ENCODE assay signal across 9 mouse cellular contexts in the genomic region with DNA sequence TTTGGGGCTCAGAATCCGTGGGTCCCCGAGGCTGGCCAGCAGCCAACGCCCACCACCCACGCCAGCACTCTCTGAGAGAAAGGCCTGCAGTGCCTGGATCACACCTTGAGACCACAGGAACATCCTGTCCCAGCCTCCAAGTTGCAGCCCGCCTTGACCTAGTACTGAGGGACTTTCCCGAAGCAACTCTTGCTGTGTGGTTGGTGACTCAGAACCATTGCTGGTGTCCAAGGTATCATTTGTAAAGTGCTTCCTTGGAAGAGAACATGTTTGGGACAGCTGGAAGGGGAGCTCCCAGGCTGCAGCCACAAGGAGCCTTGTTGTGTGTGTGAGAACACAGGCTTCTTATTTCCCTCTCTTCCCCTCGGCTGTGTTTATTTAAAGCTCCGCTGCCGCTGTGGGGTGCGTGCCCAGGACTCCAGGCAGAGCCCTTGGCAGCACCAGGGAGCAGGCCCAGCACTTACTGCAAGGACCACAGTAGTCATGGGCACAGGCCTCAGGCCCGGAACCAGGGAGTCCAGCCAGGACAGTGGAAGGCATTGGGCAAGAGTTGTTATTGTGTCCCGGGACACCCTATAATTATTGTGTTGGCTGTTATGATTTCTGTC.
DNase-seq lines count a peak whose midpoint lies in the region; ATAC-seq and TF ChIP-seq lines count a peak whose summit lies in the region.
"Had no signal": no experiment of that assay in that cellular context is flagged by ENCODE, and none has a peak within 500 bp of the region (broad histone marks: within the 10 kb centered on the region; RNA-seq: fewer than 3 reads in every experiment).

No protein-coding gene starts in this region.

- no peaks in the 10 kb centered on the region for H3K4me1 ChIP-seq in forebrain, postnatal 0 days (ENCODE audit: insufficient read depth)
- no peaks in the 10 kb centered on the region for H3K4me1 ChIP-seq in forebrain, embryonic 11.5 days (replicated peaks; ENCODE audit: control insufficient read depth, insufficient read depth, low read length)

- no peak overlapping the region for H3K9ac ChIP-seq in forebrain, postnatal 0 days
- no peak overlapping the region for H3K9ac ChIP-seq in forebrain, embryonic 11.5 days (ENCODE audit: low read length)

- no peaks in the 10 kb centered on the region for H3K36me3 ChIP-seq in forebrain, postnatal 0 days (ENCODE audit: insufficient read depth)
- H3K36me3 ChIP-seq in forebrain, embryonic 11.5 days (ENCODE audit: control insufficient read depth, insufficient read depth, low read length) = no peaks in the 10 kb centered on the region

- DNase-seq in forebrain, postnatal 0 days = peak; percentile 8
- no peak for DNase-seq in forebrain, embryonic 11.5 days (ENCODE audit: low spot score)
- peak; percentile 63 to 74 for DNase-seq in gastrocnemius, postnatal 36 days
- DNase-seq in left cerebral cortex, postnatal 36 days (ENCODE audit: low spot score in 2 of 2) = peak; percentile 13 to 21
- DNase-seq in testis, postnatal 10 days (ENCODE audit: low spot score) = peak; percentile 47
- no peak for DNase-seq in embryo, embryonic 11 days

- no peaks in the 10 kb centered on the region for H3K9me3 ChIP-seq in forebrain, postnatal 0 days (ENCODE audit: low read length)
- no peaks in the 10 kb centered on the region for H3K9me3 ChIP-seq in forebrain, embryonic 11.5 days (ENCODE audit: control insufficient read depth, low read length)

- no peak overlapping the region for H3K4me3 ChIP-seq in forebrain, postnatal 0 days (ENCODE audit: low read depth, low read length)
- H3K4me3 ChIP-seq in forebrain, embryonic 11.5 days (ENCODE audit: low read depth, low read length) = no peak overlapping the region
- H3K4me3 ChIP-seq: erythroblast, embryonic 14.5 days had no signal

- intact Hi-C loops in gastrocnemius, postnatal 36 days (cut with DNase I) = no loop called here
- intact Hi-C loops in left cerebral cortex, postnatal 36 days (cut with DNase I) = no loop called here

- 72% methylated on average over 12 of the region's 12 CpGs for WGBS in forebrain, postnatal 0 days
- 78% methylated on average over 12 of the region's 12 CpGs for WGBS in forebrain, embryonic 11.5 days

- no peak overlapping the region for H3K27ac ChIP-seq in forebrain, postnatal 0 days (ENCODE audit: low read depth, low read length)
- H3K27ac ChIP-seq in forebrain, embryonic 11.5 days (ENCODE audit: low read depth, low read length) = no peak overlapping the region

- ATAC-seq in forebrain, postnatal 0 days = peak; percentile 61
- no peak for ATAC-seq in forebrain, embryonic 11.5 days (replicated peaks; ENCODE audit: low FRiP score)
- peak; percentile 85 for ATAC-seq in activated CD4-positive, CD25-positive, alpha-beta regulatory T cell, adult 4 months
- no peak for ATAC-seq in megakaryocyte-erythroid progenitor cell, adult 5-6 weeks (replicated peaks; ENCODE audit: low FRiP score, low TSS enrichment, poor library complexity, severe bottlenecking)

- no peak overlapping the region for H3K4me2 ChIP-seq in forebrain, postnatal 0 days (ENCODE audit: low read depth)
- no peak overlapping the region for H3K4me2 ChIP-seq in forebrain, embryonic 11.5 days (ENCODE audit: low read depth, low read length, severe bottlenecking)

- TF ChIP-seq CTCF in forebrain, postnatal 0 days (IDR thresholded peaks at IDR 0.05; ENCODE audit: low read depth) = no peak

- no peaks in the 10 kb centered on the region for H3K27me3 ChIP-seq in forebrain, postnatal 0 days (ENCODE audit: insufficient read depth, low read length)
- no peaks in the 10 kb centered on the region for H3K27me3 ChIP-seq in forebrain, embryonic 11.5 days (ENCODE audit: control insufficient read depth, insufficient read depth, low read length)

Comparison
In these comparisons a context has a peak if more than half of its experiments do, and no peak if none do; other contexts are left out.
1. ATAC-seq: peak in forebrain, postnatal 0 days (single experiment) and activated CD4-positive, CD25-positive, alpha-beta regulatory T cell, adult 4 months (single experiment); none in forebrain, embryonic 11.5 days (single experiment) and megakaryocyte-erythroid progenitor cell, adult 5-6 weeks (single experiment).
2. DNase-seq: peak in forebrain, postnatal 0 days (single experiment), gastrocnemius, postnatal 36 days (2 of 2), left cerebral cortex, postnatal 36 days (2 of 2) and testis, postnatal 10 days (single experiment); none in forebrain, embryonic 11.5 days (single experiment) and embryo, embryonic 11 days (single experiment).